Mouse (Mus musculus) forebrain, embryonic 13.5 days (tissue): Measurements from ENCODE around the gene Ppp1r12a. TPM values are rescaled to one million over a fixed set of nuclear protein-coding genes. Genes with fewer than 3 reads are reported as not detected.

Experiments used
- ATAC-seq: fragments of 200-750 bp; cut with Nextera tagmentation; 2 replicates; pipeline ENCODE4 v1.8.0; 2017
- H3K27ac ChIP-seq: fragments of 300-500 bp; sonication (generic); 2 replicates; pipeline ENCODE4 v1.5.1; 2015; ENCODE audit warnings: inconsistent platforms, mild to moderate bottlenecking, moderate library complexity
- H3K27me3 ChIP-seq: fragments of 300-500 bp; sonication (generic); 2 replicates; pipeline ENCODE4 v1.6.1; 2015; ENCODE audit warnings: mild to moderate bottlenecking, inconsistent platforms
- H3K36me3 ChIP-seq: fragments of 300-500 bp; sonication (generic); 2 replicates; pipeline ENCODE4 v1.6.1; 2015; ENCODE audit warnings: mild to moderate bottlenecking, inconsistent platforms; ENCODE audit not compliant: poor library complexity, severe bottlenecking
- H3K4me1 ChIP-seq: fragments of 300-500 bp; sonication (generic); 2 replicates; pipeline ENCODE4 v1.6.1; 2015; ENCODE audit warnings: inconsistent platforms
- H3K4me2 ChIP-seq: fragments of 300-500 bp; sonication (generic); 2 replicates; pipeline ENCODE4 v1.6.1; 2015; ENCODE audit warnings: inconsistent platforms, mild to moderate bottlenecking, moderate library complexity
- H3K4me3 ChIP-seq: fragments of 300-500 bp; sonication (generic); 2 replicates; pipeline ENCODE4 v1.5.1; 2015; ENCODE audit warnings: mild to moderate bottlenecking, inconsistent platforms
- H3K9ac ChIP-seq: fragments of 300-500 bp; sonication (generic); 2 replicates; pipeline ENCODE4 v1.6.1; 2015; ENCODE audit warnings: mild to moderate bottlenecking, inconsistent platforms
- H3K9me3 ChIP-seq: fragments of 300-500 bp; sonication (generic); replicated peaks from 2 replicates; pipeline ENCODE4 v1.6.1; 2016; ENCODE audit warnings: inconsistent platforms
- WGBS: fragments of 180-500 bp; shearing (Covaris S2); methylation state at CpG from one replicate; pipeline ENCODE4 v1.1.7; 2015; 5-methylcytosine and 5-hydroxymethylcytosine counted together
- polyA plus RNA-seq: library from polyadenylated mRNA; unstranded; fragments of >200 nt; fragmentation: Nextera tagmentation; extraction: Ambion mirVana; gene quantifications from 2 replicates; pipeline ENCODE4 v1.2.1, GENCODE M21; 2015

The Ppp1r12a gene
- polyA plus RNA-seq, 1 experiment from 2014 or later, result 75.8 TPM

GRCm38 (mm10) chr10:108184763-108185162 lies 22.8 kb downstream of the Ppp1r12a start:
- Histone ChIP-seq H3K27ac (no peak overlapping the region; the same call in 1 of the 2 replicates), H3K27me3 (no peaks in the 10 kb centered on the region), H3K4me2 (no peak overlapping the region), H3K9ac (no peak overlapping the region), H3K4me3 (no peak overlapping the region), H3K4me1 (0 out of 2 replicates have a peak, but pooled peaks cover 5% of the 10 kb centered on the region), H3K9me3 (no peaks in the 10 kb centered on the region), H3K36me3 (no peaks in the 10 kb centered on the region)
- ATAC-seq, result no peak
- 85% methylated on average over 8 of the region's 8 CpGs for WGBS

DNA sequence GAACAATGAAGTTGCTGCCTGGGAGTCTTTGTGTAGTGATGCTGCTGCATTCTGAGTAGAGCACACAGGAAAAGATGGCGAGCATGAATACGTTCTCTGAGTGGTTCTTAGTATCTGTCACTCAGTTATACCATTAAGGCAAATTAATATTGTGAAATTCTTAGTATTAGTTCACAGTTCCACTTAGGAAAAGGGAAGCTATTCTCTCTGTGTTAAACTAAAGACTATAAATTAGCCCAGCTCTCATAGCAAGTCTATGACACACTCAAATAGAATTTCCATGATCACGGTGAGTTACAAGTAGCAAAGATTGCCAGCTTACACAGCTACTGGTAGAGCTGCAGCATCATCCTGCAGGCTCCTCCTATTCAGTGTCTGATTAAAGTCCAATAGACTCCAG lies 23.3 kb downstream of the Ppp1r12a start:
- 84% methylated on average over 3 of the region's 3 CpGs for WGBS
- 0 out of 2 replicates have a peak, but pooled peaks cover 5% of the 10 kb centered on the region for H3K4me1 ChIP-seq
- H3K9ac ChIP-seq, result no peak overlapping the region
- H3K27me3 ChIP-seq, result no peaks in the 10 kb centered on the region
- no peaks in the 10 kb centered on the region for H3K36me3 ChIP-seq
- peak; percentile 48 for ATAC-seq
- no peaks in the 10 kb centered on the region for H3K9me3 ChIP-seq
- no peak overlapping the region for H3K27ac ChIP-seq
- no peak overlapping the region for H3K4me2 ChIP-seq
- H3K4me3 ChIP-seq, result no peak overlapping the region

DNA sequence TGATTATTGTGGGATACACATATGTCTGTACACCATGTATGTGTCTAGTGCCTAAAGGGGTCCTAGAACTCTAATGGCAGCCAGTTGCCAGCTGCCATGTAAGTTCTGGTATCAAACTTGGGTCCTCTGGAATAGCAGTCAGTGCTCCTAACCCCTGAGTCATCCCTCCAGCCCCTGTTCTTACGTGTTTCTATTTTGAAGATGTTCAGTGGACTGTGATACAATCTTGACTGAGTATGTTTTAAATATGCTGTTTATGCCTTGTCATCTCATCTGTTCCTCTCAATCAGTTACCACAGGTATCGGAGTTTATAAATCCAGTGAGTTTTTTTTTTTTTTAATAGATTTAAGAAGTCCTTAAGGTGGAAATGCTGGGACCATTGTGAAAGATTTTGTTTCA lies 27.3 kb downstream of the Ppp1r12a start:
- H3K4me1 ChIP-seq, result peaks cover 12% of the 10 kb centered on the region; the same call in 1 of the 2 replicates
- WGBS, result 96% methylated on average over 2 of the region's 2 CpGs
- H3K4me2 ChIP-seq, result no peak overlapping the region
- H3K9me3 ChIP-seq, result no peaks in the 10 kb centered on the region
- no peak for ATAC-seq
- no peak overlapping the region for H3K9ac ChIP-seq
- no peak overlapping the region for H3K27ac ChIP-seq
- no peak overlapping the region for H3K4me3 ChIP-seq
- H3K27me3 ChIP-seq, result no peaks in the 10 kb centered on the region
- H3K36me3 ChIP-seq, result no peaks in the 10 kb centered on the region

GRCm38 (mm10) chr10:108189986-108190385 lies 28.0 kb downstream of the Ppp1r12a start:
- 85% methylated on average over 3 of the region's 3 CpGs for WGBS
- no peaks in the 10 kb centered on the region for H3K36me3 ChIP-seq
- no peak overlapping the region for H3K27ac ChIP-seq
- H3K4me2 ChIP-seq, result no peak overlapping the region
- H3K9me3 ChIP-seq, result no peaks in the 10 kb centered on the region
- H3K27me3 ChIP-seq, result no peaks in the 10 kb centered on the region
- no peak for ATAC-seq
- H3K4me1 ChIP-seq, result peaks cover 7% of the 10 kb centered on the region; the same call in 1 of the 2 replicates
- H3K9ac ChIP-seq, result no peak overlapping the region
- H3K4me3 ChIP-seq, result no peak overlapping the region

DNA sequence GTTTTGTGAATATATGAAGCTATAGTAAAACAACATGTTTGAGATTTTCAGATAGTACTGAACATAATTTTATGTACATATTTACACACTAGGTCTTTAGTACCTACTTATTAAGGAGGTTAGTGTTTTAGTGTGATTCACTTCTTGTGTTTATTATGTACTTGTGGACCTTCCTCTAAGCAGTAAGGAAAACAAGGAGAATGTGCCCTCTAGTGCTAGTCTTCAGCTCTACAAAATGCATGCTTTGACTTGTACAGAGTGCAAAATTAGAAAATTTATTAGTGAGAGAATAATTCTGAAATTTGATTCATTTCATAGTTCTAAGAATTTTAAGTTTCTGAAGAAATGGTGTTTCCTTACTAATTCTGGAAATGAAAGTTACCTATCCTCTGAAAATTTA lies 28.6 kb downstream of the Ppp1r12a start:
- Histone ChIP-seq H3K9me3 (no peaks in the 10 kb centered on the region), H3K9ac (no peak overlapping the region), H3K4me2 (no peak overlapping the region), H3K27me3 (no peaks in the 10 kb centered on the region), H3K4me1 (peaks cover 7% of the 10 kb centered on the region; the same call in 1 of the 2 replicates), H3K36me3 (no peaks in the 10 kb centered on the region), H3K27ac (no peak overlapping the region), H3K4me3 (no peak overlapping the region)
- no peak for ATAC-seq

DNA sequence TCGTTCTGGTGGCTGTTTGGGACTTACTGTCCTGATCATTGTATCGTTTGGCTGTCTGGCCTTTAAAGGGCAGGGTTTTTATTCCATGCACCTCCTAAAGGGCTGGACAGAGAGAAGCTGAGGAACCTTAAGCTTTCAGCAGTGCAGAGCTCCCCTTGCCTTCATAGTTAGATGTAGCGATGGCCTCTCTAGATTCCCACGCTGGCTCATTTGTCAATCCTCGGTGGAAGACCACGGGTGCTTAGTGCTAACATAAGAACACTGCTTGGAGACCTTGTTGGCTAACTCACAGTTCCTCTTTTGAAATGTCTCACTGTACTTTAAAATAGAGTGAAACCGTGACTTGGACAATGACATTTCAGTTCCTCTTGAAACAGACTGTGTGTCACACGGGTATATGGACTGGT lies 29.4 kb downstream of the Ppp1r12a start:
- Histone ChIP-seq H3K4me2 (no peak overlapping the region), H3K9me3 (no peaks in the 10 kb centered on the region), H3K27me3 (no peaks in the 10 kb centered on the region), H3K9ac (no peak overlapping the region), H3K27ac (no peak overlapping the region), H3K36me3 (no peaks in the 10 kb centered on the region), H3K4me1 (peaks cover 7% of the 10 kb centered on the region; the same call in 1 of the 2 replicates), H3K4me3 (no peak overlapping the region)
- 65% methylated on average over 8 of the region's 8 CpGs for WGBS
- ATAC-seq, result no peak

DNA sequence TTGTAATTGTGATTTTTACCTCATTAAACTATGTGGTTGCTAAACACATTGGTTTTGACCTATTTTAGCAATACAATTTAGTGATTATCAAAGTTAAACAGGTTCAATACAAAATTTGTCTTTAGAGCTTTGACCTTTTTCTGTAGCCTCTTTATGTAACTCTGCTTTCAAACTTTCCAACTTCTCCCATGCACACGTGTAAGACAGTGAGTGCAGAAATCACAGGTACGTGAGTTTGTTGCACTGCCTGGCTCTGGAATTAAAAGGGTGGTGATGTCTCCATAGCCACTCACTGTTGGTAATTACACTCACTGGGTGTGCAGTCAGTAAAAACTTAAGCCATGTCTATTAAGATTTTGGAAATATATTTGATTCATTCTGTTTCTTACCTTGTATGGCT lies 30.3 kb downstream of the Ppp1r12a start:
- ATAC-seq, result no peak
- 62% methylated on average over 2 of the region's 2 CpGs for WGBS

DNA sequence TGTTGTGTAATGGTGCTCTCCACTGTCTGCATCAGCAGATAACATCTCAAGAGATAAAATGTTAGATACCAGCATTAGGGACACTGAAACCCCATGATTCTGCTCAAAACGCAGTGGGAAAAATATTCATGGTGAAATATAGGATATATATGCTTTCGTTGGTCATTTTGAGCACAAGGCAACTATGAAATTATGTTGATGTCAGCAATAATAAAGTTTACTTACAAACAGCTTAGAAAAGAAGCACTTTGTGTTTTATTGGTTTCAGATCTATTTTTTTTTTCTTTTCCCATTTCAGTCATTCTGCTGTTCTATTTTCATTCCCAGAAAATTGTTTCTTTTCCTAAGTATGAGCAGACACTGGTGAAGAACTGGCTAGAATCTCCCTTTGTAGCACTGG lies 34.1 kb downstream of the Ppp1r12a start:
- Histone ChIP-seq H3K4me2 (no peak overlapping the region), H3K4me1 (peaks cover 6% of the 10 kb centered on the region; the same call in 1 of the 2 replicates), H3K27me3 (no peaks in the 10 kb centered on the region), H3K9me3 (no peaks in the 10 kb centered on the region), H3K27ac (no peak overlapping the region), H3K4me3 (no peak overlapping the region), H3K36me3 (peaks cover 7% of the 10 kb centered on the region), H3K9ac (no peak overlapping the region)
- WGBS, result 97% methylated on average over 2 of the region's 2 CpGs
- ATAC-seq, result no peak

More for the DNA sequence above, 30.3 kb downstream of the Ppp1r12a start:
- Histone ChIP-seq H3K4me2 (no peak overlapping the region), H3K36me3 (no peaks in the 10 kb centered on the region), H3K9me3 (no peaks in the 10 kb centered on the region), H3K9ac (no peak overlapping the region), H3K27ac (no peak overlapping the region), H3K27me3 (no peaks in the 10 kb centered on the region), H3K4me1 (peaks cover 7% of the 10 kb centered on the region; the same call in 1 of the 2 replicates), H3K4me3 (no peak overlapping the region)

- peaks cover 5% of the 10 kb centered on the region; the same call in 1 of the 2 replicates for H3K4me1 ChIP-seq
- ATAC-seq, result no peak; the same call in 1 of the 2 replicates
- H3K36me3 ChIP-seq, result peaks cover 7% of the 10 kb centered on the region
- no peaks in the 10 kb centered on the region for H3K9me3 ChIP-seq
- no peak overlapping the region for H3K4me2 ChIP-seq
- H3K27me3 ChIP-seq, result no peaks in the 10 kb centered on the region
- H3K27ac ChIP-seq, result no peak overlapping the region
- WGBS, result 88% methylated on average over 1 of the region's 1 CpGs
- H3K9ac ChIP-seq, result no peak overlapping the region
- H3K4me3 ChIP-seq, result no peak overlapping the region
Observed at GRCm38 (mm10) chr10:108197498-108197897, 35.5 kb downstream of the Ppp1r12a start.

DNA sequence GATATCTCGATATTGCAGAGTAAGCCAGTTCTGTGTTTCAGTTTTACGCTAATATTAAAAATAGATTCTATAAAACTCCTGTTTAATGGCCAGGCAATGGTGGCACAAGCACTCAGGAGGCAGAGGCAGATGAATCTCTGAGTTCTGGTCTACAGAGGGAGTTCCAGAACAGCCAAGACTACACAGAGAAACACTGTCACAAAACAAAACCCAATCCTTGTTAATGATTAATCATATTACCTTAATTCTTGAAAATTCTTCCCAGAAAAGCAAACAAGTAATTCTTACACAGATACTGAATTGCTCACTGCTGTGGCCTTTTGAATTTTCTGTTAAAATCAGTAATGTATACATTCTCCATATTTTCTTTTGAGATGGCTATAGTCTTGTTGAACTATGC lies 37.0 kb downstream of the Ppp1r12a start:
- H3K4me2 ChIP-seq, result no peak overlapping the region
- H3K27me3 ChIP-seq, result no peaks in the 10 kb centered on the region
- no peak for ATAC-seq
- peaks cover 5% of the 10 kb centered on the region; the same call in 1 of the 2 replicates for H3K4me1 ChIP-seq
- H3K27ac ChIP-seq, result no peak overlapping the region
- H3K9ac ChIP-seq, result no peak overlapping the region
- H3K36me3 ChIP-seq, result peaks cover 7% of the 10 kb centered on the region
- H3K4me3 ChIP-seq, result no peak overlapping the region
- 95% methylated on average over 2 of the region's 2 CpGs for WGBS
- no peaks in the 10 kb centered on the region for H3K9me3 ChIP-seq

- Histone ChIP-seq H3K27me3 (no peaks in the 10 kb centered on the region), H3K27ac (no peak overlapping the region), H3K9me3 (no peaks in the 10 kb centered on the region), H3K4me1 (peaks cover 5% of the 10 kb centered on the region; the same call in 1 of the 2 replicates), H3K36me3 (peaks cover 12% of the 10 kb centered on the region), H3K4me3 (no peak overlapping the region), H3K9ac (no peak overlapping the region), H3K4me2 (no peak overlapping the region)
- WGBS, result 76% methylated on average over 4 of the region's 4 CpGs
- no peak for ATAC-seq
Observed at GRCm38 (mm10) chr10:108202126-108202525, 40.1 kb downstream of the Ppp1r12a start.

- ATAC-seq, result no peak
- H3K36me3 ChIP-seq, result peaks cover 12% of the 10 kb centered on the region
- no peak overlapping the region for H3K27ac ChIP-seq
- H3K27me3 ChIP-seq, result no peaks in the 10 kb centered on the region
- no peak overlapping the region for H3K9ac ChIP-seq
- no peak overlapping the region for H3K4me3 ChIP-seq
- no peaks in the 10 kb centered on the region for H3K9me3 ChIP-seq
- H3K4me2 ChIP-seq, result no peak overlapping the region
- peaks cover 5% of the 10 kb centered on the region; the same call in 1 of the 2 replicates for H3K4me1 ChIP-seq
Observed at GRCm38 (mm10) chr10:108203440-108203839, 41.4 kb downstream of the Ppp1r12a start.

DNA sequence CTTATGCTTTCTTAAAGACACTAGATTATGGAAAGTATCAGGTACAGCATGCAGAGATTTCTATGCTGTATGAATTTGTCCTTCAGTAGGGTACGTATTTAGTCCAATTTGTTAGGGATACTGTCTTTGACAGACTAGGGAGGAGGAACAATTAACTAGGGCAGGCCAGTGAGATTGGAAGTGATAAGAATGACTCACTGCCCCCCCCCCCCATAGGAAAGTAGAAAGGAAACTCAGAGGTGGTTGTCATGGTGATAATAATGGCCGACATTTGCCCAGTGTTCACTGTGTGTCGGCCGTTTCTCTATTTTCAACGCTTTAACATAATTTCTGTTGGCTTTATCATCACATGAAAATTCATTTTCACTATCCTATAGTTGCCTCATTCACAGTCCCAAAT lies 47.4 kb downstream of the Ppp1r12a start:
- 85% methylated on average over 5 of the region's 5 CpGs for WGBS
- no peak overlapping the region for H3K27ac ChIP-seq
- ATAC-seq, result no peak

More for the DNA sequence above, 47.4 kb downstream of the Ppp1r12a start:
- H3K4me1 ChIP-seq, result no peaks in the 10 kb centered on the region
- H3K4me3 ChIP-seq, result no peak overlapping the region
- H3K27me3 ChIP-seq, result no peaks in the 10 kb centered on the region
- H3K36me3 ChIP-seq, result peaks cover 5% of the 10 kb centered on the region
- no peak overlapping the region for H3K4me2 ChIP-seq
- H3K9me3 ChIP-seq, result no peaks in the 10 kb centered on the region
- no peak overlapping the region for H3K9ac ChIP-seq
